Mouse (Mus musculus): ENCODE measurements around the gene Rbpjl. TPM values are rescaled to one million over a fixed set of nuclear protein-coding genes. Genes with fewer than 3 reads are reported as not detected.

The Rbpjl gene
- total RNA-seq, 2 experiments from 2014 or later = not detected

GRCm38 (mm10) chr2:164444701-164445100 lies 41.8 kb downstream of the Rbpjl start:
- no peak for DNase-seq (ENCODE audit: low spot score)

- no peak for DNase-seq (ENCODE audit: low spot score)
Measured at GRCm38 (mm10) chr2:164445399-164446085, 42.6 kb downstream of the Rbpjl start.

GRCm38 (mm10) chr2:164446086-164446469 lies 43.1 kb downstream of the Rbpjl start:
- DNase-seq (ENCODE audit: low spot score) = no peak

- no peak for DNase-seq (ENCODE audit: low spot score)
Measured at GRCm38 (mm10) chr2:164448140-164448539, 45.2 kb downstream of the Rbpjl start.

GRCm38 (mm10) chr2:164448921-164449320 lies 46.0 kb downstream of the Rbpjl start:
- DNase-seq (ENCODE audit: low spot score) = no peak

GRCm38 (mm10) chr2:164449341-164450042 lies 46.6 kb downstream of the Rbpjl start:
- no peak for DNase-seq (ENCODE audit: low spot score)

GRCm38 (mm10) chr2:164452000-164452676 lies 49.2 kb downstream of the Rbpjl start:
- DNase-seq (ENCODE audit: low spot score) = no peak

GRCm38 (mm10) chr2:164453047-164453757 lies 50.3 kb downstream of the Rbpjl start:
- no peak for DNase-seq (ENCODE audit: low spot score)

- no peak for DNase-seq (ENCODE audit: low spot score)
Measured at GRCm38 (mm10) chr2:164453887-164454500, 51.1 kb downstream of the Rbpjl start.

GRCm38 (mm10) chr2:164454846-164455245 lies 51.9 kb downstream of the Rbpjl start:
- peak; percentile 94 for DNase-seq (ENCODE audit: low spot score)

GRCm38 (mm10) chr2:164455421-164456190 lies 52.7 kb downstream of the Rbpjl start:
- peak; percentile 88 for DNase-seq (ENCODE audit: low spot score)

GRCm38 (mm10) chr2:164456413-164456812 lies 53.5 kb downstream of the Rbpjl start:
- DNase-seq (ENCODE audit: low spot score) = no peak

GRCm38 (mm10) chr2:164456864-164457300 lies 53.9 kb downstream of the Rbpjl start, which contains the start of gene Sys1:
Gene Sys1, plus strand, starts transcription at chr2:164456964.
- DNase-seq (ENCODE audit: low spot score) = peak; percentile 43

GRCm38 (mm10) chr2:164457942-164458341 lies 55.0 kb downstream of the Rbpjl start:
- no peak for DNase-seq (ENCODE audit: low spot score)

GRCm38 (mm10) chr2:164458535-164458934 lies 55.6 kb downstream of the Rbpjl start:
- DNase-seq (ENCODE audit: low spot score) = no peak

GRCm38 (mm10) chr2:164460745-164461551 lies 58.0 kb downstream of the Rbpjl start, which contains the start of gene Gm20458:
Gene Gm20458, plus strand, starts transcription at chr2:164460967.
- DNase-seq (ENCODE audit: low spot score) = peak; percentile 98

Measured in gastrocnemius, adult 18-20 months (tissue).